Mouse (Mus musculus) kidney, adult 2 months (tissue): ENCODE measurements around the gene Hmgb2.

ENCODE experiments used
- CTCF ChIP-seq: fragments of 200-500 bp; conservative IDR thresholded peaks from 2 replicates; pipeline ENCODE4 v1.5.1; 2011; ENCODE audit warnings: low read depth, mild to moderate bottlenecking, control low read depth, low read length, moderate library complexity, mixed read lengths; ENCODE audit not compliant: insufficient read depth, insufficient read length
- POLR2A ChIP-seq: fragments of 200-500 bp; IDR thresholded peaks from one replicate; pipeline ENCODE4 v1.6.1; 2011; ENCODE audit warnings: low read depth, low read length, control low read depth

GRCm38 (mm10) chr8:57547581-57547980, 35.9 kb downstream of the Hmgb2 start:
- TF ChIP-seq POLR2A (no peak), CTCF (no peak)
